Mouse (Mus musculus) midbrain, embryonic 11.5 days (tissue): Measurements from ENCODE around the gene Ccnjl. TPM values are rescaled to one million over a fixed set of nuclear protein-coding genes. Genes with fewer than 3 reads are reported as not detected.
A peak's percentile ranks its signal among the peaks of the same experiment; 100 is the strongest.

Experiments
- ATAC-seq: fragments of 200-750 bp; cut with Nextera tagmentation; 2 replicates; pipeline ENCODE4 v1.8.0; 2017; ENCODE audit warnings: moderate TSS enrichment, moderate library complexity; ENCODE audit not compliant: low FRiP score
- DNase-seq: peaks from one replicate; pipeline ENCODE4 v3.0.0; 2015; ENCODE audit warnings: low spot score; ENCODE audit errors: missing footprints
- H3K27ac ChIP-seq: fragments of 300-500 bp; sonication (generic); 2 replicates; pipeline ENCODE4 v1.5.1; 2014; ENCODE audit warnings: low read depth, low read length
- H3K27me3 ChIP-seq: fragments of 300-500 bp; sonication (generic); 2 replicates; pipeline ENCODE4 v1.6.1; 2014; ENCODE audit warnings: mild to moderate bottlenecking, low read length, moderate library complexity, mixed read lengths; ENCODE audit not compliant: control insufficient read depth, insufficient read depth
- H3K36me3 ChIP-seq: fragments of 300-500 bp; sonication (generic); 2 replicates; pipeline ENCODE4 v1.6.1; 2014; ENCODE audit warnings: mild to moderate bottlenecking, low read length, moderate library complexity, mixed read lengths; ENCODE audit not compliant: control insufficient read depth, insufficient read depth
- H3K4me1 ChIP-seq: fragments of 300-500 bp; sonication (generic); 2 replicates; pipeline ENCODE4 v1.6.1; 2014; ENCODE audit warnings: low read length; ENCODE audit not compliant: control insufficient read depth, insufficient read depth
- H3K4me2 ChIP-seq: fragments of 300-500 bp; sonication (generic); 2 replicates; pipeline ENCODE4 v1.6.1; 2014; ENCODE audit warnings: mild to moderate bottlenecking, moderate library complexity
- H3K4me3 ChIP-seq: fragments of 300-500 bp; sonication (generic); 2 replicates; pipeline ENCODE4 v1.5.1; 2014; ENCODE audit warnings: low read depth, low read length
- H3K9ac ChIP-seq: fragments of 300-500 bp; sonication (generic); 2 replicates; pipeline ENCODE4 v1.6.1; 2014; ENCODE audit warnings: low read length
- H3K9me3 ChIP-seq: fragments of 300-500 bp; sonication (generic); 2 replicates; pipeline ENCODE4 v1.6.1; 2016; ENCODE audit warnings: low read length; ENCODE audit not compliant: control insufficient read depth
- WGBS: fragments of 180-500 bp; shearing (Covaris S2); extraction: QIAGEN DNeasy Blood & Tissue Kit; methylation state at CpG from one replicate; pipeline ENCODE4 v1.1.7; 2014; 5-methylcytosine and 5-hydroxymethylcytosine counted together
- polyA plus RNA-seq: library from polyadenylated mRNA; unstranded; fragments of >200 nt; fragmentation: Nextera tagmentation; extraction: Ambion mirVana; gene quantifications from 2 replicates; pipeline ENCODE4 v1.2.1, GENCODE M21; 2014

Ccnjl gene
- polyA plus RNA-seq, 1 experiment from 2014 or later: 40.2 TPM

GRCm38 (mm10) chr11:43539863-43540262, 11.3 kb downstream of the Ccnjl start:
- ATAC-seq (peak; percentile 80), DNase-seq (no peak)
- Histone ChIP-seq H3K9ac (no peak overlapping the region), H3K4me1 (peaks cover 7% of the 10 kb centered on the region), H3K36me3 (peaks cover 9% of the 10 kb centered on the region; the same call in 1 of the 2 replicates), H3K4me2 (no peak overlapping the region), H3K4me3 (no peak overlapping the region), H3K9me3 (no peaks in the 10 kb centered on the region), H3K27me3 (no peaks in the 10 kb centered on the region), H3K27ac (peak overlapping the region; percentile 53; the same call in 1 of the 2 replicates)
- 27% methylated on average over 6 of the region's 6 CpGs for WGBS

GRCm38 (mm10) chr11:43543711-43544466, 15.3 kb downstream of the Ccnjl start:
- H3K27ac ChIP-seq: no peak overlapping the region
- ATAC-seq (no peak), DNase-seq (no peak)
- H3K4me2 ChIP-seq: no peak overlapping the region
- no peaks in the 10 kb centered on the region for H3K9me3 ChIP-seq
- no peaks in the 10 kb centered on the region for H3K27me3 ChIP-seq
- WGBS: 88% methylated on average over 15 of the region's 15 CpGs
- peaks cover 4% of the 10 kb centered on the region; the same call in 1 of the 2 replicates for H3K36me3 ChIP-seq
- no peak overlapping the region for H3K9ac ChIP-seq
- H3K4me3 ChIP-seq: no peak overlapping the region
- peaks cover 29% of the 10 kb centered on the region for H3K4me1 ChIP-seq

GRCm38 (mm10) chr11:43544819-43545218, 16.2 kb downstream of the Ccnjl start:
- WGBS: 91% methylated on average over 7 of the region's 7 CpGs
- no peak overlapping the region for H3K27ac ChIP-seq
- ATAC-seq (no peak), DNase-seq (no peak)
- no peak overlapping the region for H3K4me2 ChIP-seq
- H3K36me3 ChIP-seq: peaks cover 4% of the 10 kb centered on the region; the same call in 1 of the 2 replicates
- H3K4me3 ChIP-seq: no peak overlapping the region
- no peaks in the 10 kb centered on the region for H3K9me3 ChIP-seq
- H3K4me1 ChIP-seq: peaks cover 34% of the 10 kb centered on the region
- H3K27me3 ChIP-seq: no peaks in the 10 kb centered on the region
- H3K9ac ChIP-seq: no peak overlapping the region

GRCm38 (mm10) chr11:43545873-43546475, 17.4 kb downstream of the Ccnjl start:
- H3K4me1 ChIP-seq: peaks cover 35% of the 10 kb centered on the region
- H3K9ac ChIP-seq: no peak overlapping the region
- WGBS: 36% methylated on average over 16 of the region's 16 CpGs
- no peak overlapping the region for H3K4me3 ChIP-seq
- H3K9me3 ChIP-seq: no peaks in the 10 kb centered on the region
- no peaks in the 10 kb centered on the region for H3K27me3 ChIP-seq
- H3K36me3 ChIP-seq: peaks cover 4% of the 10 kb centered on the region; the same call in 1 of the 2 replicates
- H3K4me2 ChIP-seq: no peak overlapping the region
- no peak overlapping the region for H3K27ac ChIP-seq
- ATAC-seq: peak; percentile 17; the same call in 1 of the 2 replicates
- DNase-seq: no peak

GRCm38 (mm10) chr11:43546678-43547077, 18.1 kb downstream of the Ccnjl start:
- peak; percentile 12; the same call in 1 of the 2 replicates for ATAC-seq
- H3K4me2 ChIP-seq: no peak overlapping the region
- H3K27me3 ChIP-seq: no peaks in the 10 kb centered on the region
- H3K9me3 ChIP-seq: no peaks in the 10 kb centered on the region
- peaks cover 37% of the 10 kb centered on the region for H3K4me1 ChIP-seq
- WGBS: 44% methylated on average over 4 of the region's 4 CpGs
- H3K9ac ChIP-seq: no peak overlapping the region
- no peak overlapping the region for H3K4me3 ChIP-seq
- no peak overlapping the region for H3K27ac ChIP-seq
- H3K36me3 ChIP-seq: peaks cover 4% of the 10 kb centered on the region; the same call in 1 of the 2 replicates
- DNase-seq: no peak

- H3K4me2 ChIP-seq: no peak overlapping the region
- DNase-seq (no peak), ATAC-seq (peak; percentile 17; the same call in 1 of the 2 replicates)
- peak overlapping the region; percentile 9; the same call in 1 of the 2 replicates for H3K9ac ChIP-seq
- H3K36me3 ChIP-seq: peaks cover 3% of the 10 kb centered on the region; the same call in 1 of the 2 replicates
- peaks cover 39% of the 10 kb centered on the region for H3K4me1 ChIP-seq
- no peaks in the 10 kb centered on the region for H3K9me3 ChIP-seq
- no peaks in the 10 kb centered on the region for H3K27me3 ChIP-seq
- peak overlapping the region; percentile 63 for H3K27ac ChIP-seq
- H3K4me3 ChIP-seq: no peak overlapping the region
- 23% methylated on average over 7 of the region's 7 CpGs for WGBS
Observed at GRCm38 (mm10) chr11:43548148-43548547, 19.6 kb downstream of the Ccnjl start.

GRCm38 (mm10) chr11:43548657-43549435, 20.3 kb downstream of the Ccnjl start:
- Histone ChIP-seq H3K27ac (peak overlapping the region; percentile 63), H3K9me3 (no peaks in the 10 kb centered on the region), H3K4me3 (no peak overlapping the region), H3K27me3 (no peaks in the 10 kb centered on the region), H3K36me3 (no peaks in the 10 kb centered on the region), H3K9ac (peak overlapping the region; percentile 9; the same call in 1 of the 2 replicates), H3K4me2 (no peak overlapping the region), H3K4me1 (peaks cover 39% of the 10 kb centered on the region)
- WGBS: 71% methylated on average over 12 of the region's 12 CpGs
- DNase-seq (no peak), ATAC-seq (no peak)

- no peak overlapping the region for H3K4me2 ChIP-seq
- no peak for DNase-seq
- H3K9ac ChIP-seq: no peak overlapping the region
- H3K4me3 ChIP-seq: no peak overlapping the region
- WGBS: 51% methylated on average over 11 of the region's 11 CpGs
- H3K9me3 ChIP-seq: no peaks in the 10 kb centered on the region
- no peaks in the 10 kb centered on the region for H3K36me3 ChIP-seq
- ATAC-seq: 0 out of 2 replicates have a peak, but pooled peaks have one; percentile 8
- no peak overlapping the region for H3K27ac ChIP-seq
- no peaks in the 10 kb centered on the region for H3K27me3 ChIP-seq
- H3K4me1 ChIP-seq: peaks cover 37% of the 10 kb centered on the region
Observed at GRCm38 (mm10) chr11:43549701-43550100, 21.1 kb downstream of the Ccnjl start.
